Mouse (Mus musculus): Measurements from ENCODE around the gene Rnf152. TPM values are rescaled to one million over a fixed set of nuclear protein-coding genes. Genes with fewer than 3 reads are reported as not detected.

The Rnf152 gene
- polyA plus RNA-seq, 1 experiment from 2014 or later, result 5.5 TPM

- Histone ChIP-seq H3K9ac (no peak overlapping the region), H3K4me3 (no peak overlapping the region), H3K27ac (no peak overlapping the region), H3K4me1 (no peaks in the 10 kb centered on the region), H3K27me3 (no peaks in the 10 kb centered on the region), H3K9me3 (replicated peaks) (no peaks in the 10 kb centered on the region), H3K4me2 (replicated peaks) (no peak overlapping the region), H3K36me3 (no peaks in the 10 kb centered on the region)
- 91% methylated on average over 4 of the region's 4 CpGs for WGBS
- ATAC-seq (ENCODE audit: low FRiP score), result no peak
Observed at GRCm38 (mm10) chr1:105337397-105337796, 19.1 kb downstream of the Rnf152 start.

DNA sequence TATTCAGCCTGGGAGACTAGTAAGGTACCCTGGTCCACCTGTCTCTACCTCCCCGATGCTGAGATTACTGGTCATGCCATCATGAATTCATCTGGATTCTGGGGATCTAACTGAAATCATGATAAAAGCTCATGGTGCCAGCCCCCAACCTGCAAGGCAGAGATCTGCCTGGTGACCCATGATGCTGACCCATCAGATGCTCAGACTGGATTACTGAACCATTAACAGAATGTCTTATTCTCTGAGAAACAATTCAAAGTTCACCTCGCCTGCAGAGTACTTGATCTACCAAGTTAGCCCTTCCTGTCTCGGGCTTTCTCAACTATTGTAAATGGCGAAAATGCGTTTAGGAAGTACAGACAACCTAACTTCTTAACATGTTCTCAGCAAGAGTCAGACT lies 20.4 kb downstream of the Rnf152 start:
- Histone ChIP-seq H3K27me3 (no peaks in the 10 kb centered on the region), H3K27ac (no peak overlapping the region), H3K4me2 (replicated peaks) (no peak overlapping the region), H3K36me3 (no peaks in the 10 kb centered on the region), H3K4me3 (no peak overlapping the region), H3K4me1 (no peaks in the 10 kb centered on the region), H3K9me3 (replicated peaks) (no peaks in the 10 kb centered on the region), H3K9ac (no peak overlapping the region)
- ATAC-seq (ENCODE audit: low FRiP score), result no peak
- WGBS, result 92% methylated on average over 5 of the region's 5 CpGs

DNA sequence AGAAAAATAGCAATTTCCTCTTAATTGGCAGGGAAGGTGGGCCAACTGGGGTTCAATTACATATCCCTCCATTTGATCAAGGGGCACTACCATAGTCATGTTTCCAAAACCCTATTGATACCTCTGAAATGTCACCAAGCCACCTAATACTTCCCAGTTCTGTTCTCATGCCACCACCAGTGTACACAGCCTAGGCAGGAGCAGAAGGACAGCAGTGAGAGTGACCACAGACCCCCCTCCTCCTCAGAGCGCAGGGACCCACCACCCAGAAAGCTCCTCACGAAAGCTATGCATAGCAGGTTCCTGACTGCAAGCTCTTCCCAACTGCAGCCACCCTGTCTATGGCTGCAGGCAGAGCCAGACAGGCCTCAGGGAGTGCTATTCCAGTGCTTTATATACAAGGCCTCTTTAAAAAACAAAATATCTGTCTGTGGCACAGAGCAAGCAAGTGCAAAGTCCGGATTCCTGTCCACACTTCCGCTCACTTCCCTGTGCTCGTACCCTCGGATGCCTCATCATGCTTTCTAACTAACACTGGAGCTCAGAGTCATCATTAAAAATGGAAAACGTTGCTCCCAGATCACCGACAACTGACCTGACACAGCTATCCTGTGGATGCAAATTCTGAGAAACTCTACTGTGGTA lies 24.3 kb downstream of the Rnf152 start:
- Histone ChIP-seq H3K4me3 (no peak overlapping the region), H3K27me3 (no peaks in the 10 kb centered on the region), H3K36me3 (no peaks in the 10 kb centered on the region), H3K9me3 (replicated peaks) (no peaks in the 10 kb centered on the region), H3K4me1 (no peaks in the 10 kb centered on the region), H3K9ac (no peak overlapping the region), H3K27ac (no peak overlapping the region), H3K4me2 (replicated peaks) (no peak overlapping the region)
- ATAC-seq (ENCODE audit: low FRiP score), result no peak
- 87% methylated on average over 8 of the region's 8 CpGs for WGBS

- H3K4me2 ChIP-seq (replicated peaks), result no peak overlapping the region
- H3K27me3 ChIP-seq, result no peaks in the 10 kb centered on the region
- ATAC-seq (ENCODE audit: low FRiP score), result no peak
- no peaks in the 10 kb centered on the region for H3K4me1 ChIP-seq
- H3K9ac ChIP-seq, result no peak overlapping the region
- H3K36me3 ChIP-seq, result no peaks in the 10 kb centered on the region
- no peak overlapping the region for H3K27ac ChIP-seq
- no peaks in the 10 kb centered on the region for H3K9me3 ChIP-seq (replicated peaks)
- 75% methylated on average over 5 of the region's 5 CpGs for WGBS
- H3K4me3 ChIP-seq, result no peak overlapping the region
Observed at GRCm38 (mm10) chr1:105331605-105332004, 24.9 kb downstream of the Rnf152 start.

DNA sequence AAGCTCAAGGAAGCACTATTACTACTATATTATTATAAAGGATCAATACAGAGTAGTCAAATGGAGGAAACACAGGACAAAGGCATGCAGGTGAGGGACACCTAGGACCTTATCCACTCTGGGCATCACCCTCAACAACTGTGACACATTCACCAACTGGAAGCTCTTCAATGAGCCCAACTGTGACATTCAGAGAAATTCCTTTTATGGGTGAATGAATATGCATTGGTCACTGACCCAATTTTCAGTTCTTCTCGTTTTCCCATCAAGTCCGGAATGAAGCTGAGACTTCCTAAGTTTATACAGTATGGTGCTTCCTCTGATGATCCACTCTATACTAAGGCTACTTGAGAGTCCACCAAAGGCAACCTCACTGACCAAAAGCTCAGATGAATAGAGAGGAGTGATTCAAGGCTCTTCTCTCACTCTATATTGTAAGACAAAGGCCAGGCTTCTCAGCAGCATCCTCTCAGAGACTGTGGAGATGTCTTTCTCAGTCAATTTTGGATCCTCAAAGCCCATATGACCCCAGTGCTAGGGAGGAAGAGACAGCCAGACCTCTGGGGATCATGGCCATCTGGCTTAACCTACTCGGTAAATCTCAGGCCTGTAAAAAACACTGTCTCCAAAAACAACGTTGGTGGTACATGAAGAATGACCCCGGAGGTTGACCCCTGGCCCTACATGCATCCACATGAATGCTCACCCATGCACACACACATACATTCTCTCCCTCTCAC lies 25.8 kb downstream of the Rnf152 start:
- Histone ChIP-seq H3K27me3 (no peaks in the 10 kb centered on the region), H3K36me3 (no peaks in the 10 kb centered on the region), H3K27ac (no peak overlapping the region), H3K4me2 (replicated peaks) (no peak overlapping the region), H3K4me1 (no peaks in the 10 kb centered on the region), H3K9ac (no peak overlapping the region), H3K4me3 (no peak overlapping the region), H3K9me3 (replicated peaks) (no peaks in the 10 kb centered on the region)
- WGBS, result 82% methylated on average over 5 of the region's 5 CpGs
- ATAC-seq (ENCODE audit: low FRiP score), result no peak

DNA sequence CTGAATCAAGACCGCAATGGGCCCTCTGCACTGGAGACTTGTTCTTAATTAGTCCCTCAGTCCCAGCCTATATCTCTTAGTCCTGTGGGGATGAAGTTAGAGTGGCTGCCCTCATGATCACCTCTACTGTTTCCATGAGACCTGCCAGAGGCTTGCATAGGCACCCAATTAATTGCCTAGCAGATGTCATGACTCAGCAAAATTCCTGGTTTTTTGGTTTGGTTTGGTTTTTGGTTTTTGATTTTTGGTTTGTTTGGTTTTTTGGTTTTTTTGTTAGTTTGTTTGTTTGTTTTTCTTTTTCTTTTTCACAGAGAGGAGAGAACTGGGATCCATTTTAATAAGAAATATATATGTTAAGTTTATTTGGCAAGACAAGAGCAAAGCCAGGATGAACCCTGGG lies 28.7 kb downstream of the Rnf152 start:
- Histone ChIP-seq H3K4me2 (replicated peaks) (no peak overlapping the region), H3K9ac (no peak overlapping the region), H3K36me3 (no peaks in the 10 kb centered on the region), H3K4me1 (no peaks in the 10 kb centered on the region), H3K27ac (no peak overlapping the region), H3K4me3 (no peak overlapping the region), H3K9me3 (replicated peaks) (no peaks in the 10 kb centered on the region), H3K27me3 (no peaks in the 10 kb centered on the region)
- 94% methylated on average over 1 of the region's 1 CpGs for WGBS
- ATAC-seq (ENCODE audit: low FRiP score), result no peak

GRCm38 (mm10) chr1:105324636-105325035 lies 31.9 kb downstream of the Rnf152 start:
- Histone ChIP-seq H3K4me2 (replicated peaks) (no peak overlapping the region), H3K27me3 (no peaks in the 10 kb centered on the region), H3K4me3 (no peak overlapping the region), H3K36me3 (no peaks in the 10 kb centered on the region), H3K27ac (no peak overlapping the region), H3K4me1 (no peaks in the 10 kb centered on the region), H3K9ac (no peak overlapping the region), H3K9me3 (replicated peaks) (no peaks in the 10 kb centered on the region; the same call in 1 of the 2 replicates)
- 0 out of 2 replicates have a peak, but pooled peaks have one; percentile 2 for ATAC-seq (ENCODE audit: low FRiP score)
- 52% methylated on average over 4 of the region's 4 CpGs for WGBS

DNA sequence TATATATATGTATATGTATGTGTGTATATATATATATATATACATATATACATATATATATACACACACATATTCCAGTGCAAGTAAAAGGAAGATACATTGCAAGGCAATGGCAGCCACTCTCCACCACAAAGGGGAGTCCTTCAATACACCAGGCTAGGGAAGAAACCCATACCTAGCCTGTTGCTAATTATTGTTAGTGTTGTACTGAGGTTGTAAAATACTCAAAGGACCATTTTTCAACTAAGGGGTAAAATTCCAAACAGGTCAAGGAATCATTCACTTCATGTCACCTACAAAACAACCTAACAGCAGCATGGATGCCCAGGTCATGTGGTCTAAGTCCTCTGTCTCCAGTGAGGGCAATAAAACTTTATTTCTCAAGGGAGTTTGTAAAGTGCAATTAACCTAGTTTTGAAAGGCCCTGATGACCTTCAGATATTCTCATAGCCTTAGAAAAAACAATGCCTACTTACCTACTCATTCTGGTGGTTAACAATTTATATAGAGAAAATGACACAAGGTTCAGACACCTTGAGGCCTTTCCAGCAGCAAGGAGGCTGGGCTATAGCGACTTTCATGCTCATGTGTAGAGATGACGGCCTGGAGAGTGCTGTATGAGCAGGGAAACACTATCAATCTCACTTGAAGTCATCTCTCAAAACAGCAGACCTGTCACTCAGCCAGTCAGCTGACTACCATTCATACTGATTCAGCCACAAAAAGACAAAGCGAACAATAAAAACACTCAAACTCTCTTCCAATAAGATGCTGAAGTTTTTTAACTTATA lies 42.3 kb downstream of the Rnf152 start:
- 78% methylated on average over 3 of the region's 3 CpGs for WGBS
- no peak overlapping the region for H3K27ac ChIP-seq
- no peak for ATAC-seq (ENCODE audit: low FRiP score)
- H3K4me2 ChIP-seq (replicated peaks), result no peak overlapping the region
- no peaks in the 10 kb centered on the region for H3K9me3 ChIP-seq (replicated peaks)
- H3K4me3 ChIP-seq, result no peak overlapping the region
- H3K27me3 ChIP-seq, result no peaks in the 10 kb centered on the region
- H3K36me3 ChIP-seq, result no peaks in the 10 kb centered on the region
- H3K4me1 ChIP-seq, result peaks cover 9% of the 10 kb centered on the region
- H3K9ac ChIP-seq, result no peak overlapping the region

DNA sequence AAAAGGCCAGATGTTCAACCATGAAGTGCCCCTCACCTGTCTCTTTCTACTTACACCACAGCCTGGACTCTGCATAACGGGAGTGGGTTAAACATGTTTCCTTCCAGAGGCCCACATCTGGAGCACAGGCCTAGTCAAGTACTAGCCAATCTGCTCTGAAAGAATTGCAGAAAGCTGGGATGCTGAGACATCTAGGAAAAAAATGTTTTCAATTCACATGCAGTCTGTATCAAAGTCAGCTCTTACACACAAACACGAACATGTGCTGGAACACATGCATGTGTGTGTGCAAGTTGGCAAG lies 44.0 kb downstream of the Rnf152 start:
- Histone ChIP-seq H3K36me3 (no peaks in the 10 kb centered on the region), H3K9me3 (replicated peaks) (no peaks in the 10 kb centered on the region), H3K4me2 (replicated peaks) (no peak overlapping the region), H3K9ac (no peak overlapping the region), H3K27me3 (no peaks in the 10 kb centered on the region), H3K4me1 (peaks cover 9% of the 10 kb centered on the region), H3K4me3 (no peak overlapping the region), H3K27ac (peak overlapping the region; percentile 35; the same call in 1 of the 2 replicates)
- peak; percentile 71 for ATAC-seq (ENCODE audit: low FRiP score)
- WGBS, result 52% methylated on average over 2 of the region's 2 CpGs

- H3K36me3 ChIP-seq, result no peaks in the 10 kb centered on the region
- H3K9me3 ChIP-seq (replicated peaks), result no peaks in the 10 kb centered on the region
- peak overlapping the region; percentile 35 for H3K27ac ChIP-seq
- no peak overlapping the region for H3K4me3 ChIP-seq
- H3K27me3 ChIP-seq, result no peaks in the 10 kb centered on the region
- no peak overlapping the region for H3K4me2 ChIP-seq (replicated peaks)
- peak; percentile 79 for ATAC-seq (ENCODE audit: low FRiP score)
- H3K4me1 ChIP-seq, result peaks cover 9% of the 10 kb centered on the region
- 94% methylated on average over 1 of the region's 1 CpGs for WGBS
- H3K9ac ChIP-seq, result no peak overlapping the region
Observed at GRCm38 (mm10) chr1:105311899-105312600, 44.5 kb downstream of the Rnf152 start.

GRCm38 (mm10) chr1:105302164-105302563 lies 54.3 kb downstream of the Rnf152 start:
- 73% methylated on average over 6 of the region's 6 CpGs for WGBS
- no peak for ATAC-seq (ENCODE audit: low FRiP score)
- Histone ChIP-seq H3K9ac (no peak overlapping the region), H3K4me3 (no peak overlapping the region), H3K27ac (no peak overlapping the region), H3K4me2 (replicated peaks) (no peak overlapping the region), H3K36me3 (no peaks in the 10 kb centered on the region), H3K4me1 (no peaks in the 10 kb centered on the region), H3K27me3 (no peaks in the 10 kb centered on the region), H3K9me3 (replicated peaks) (no peaks in the 10 kb centered on the region)

GRCm38 (mm10) chr1:105301764-105302163 lies 54.7 kb downstream of the Rnf152 start:
- no peak for ATAC-seq (ENCODE audit: low FRiP score)
- Histone ChIP-seq H3K4me1 (no peaks in the 10 kb centered on the region), H3K36me3 (no peaks in the 10 kb centered on the region), H3K27me3 (no peaks in the 10 kb centered on the region), H3K4me3 (no peak overlapping the region), H3K27ac (no peak overlapping the region), H3K9ac (no peak overlapping the region), H3K4me2 (replicated peaks) (no peak overlapping the region), H3K9me3 (replicated peaks) (no peaks in the 10 kb centered on the region)
- 88% methylated on average over 9 of the region's 9 CpGs for WGBS

Data from hindbrain, embryonic 12.5 days (tissue).